Mouse (Mus musculus) embryonic facial prominence, embryonic 10.5 days (tissue): ENCODE data around the gene Olfr366. TPM values are rescaled to one million over a fixed set of nuclear protein-coding genes. Genes with fewer than 3 reads are reported as not detected.
"Not testable (repeated sequence)": the region's sequence is repeated elsewhere in the genome, so short reads cannot be mapped to it uniquely, and the experiment has no call there.

Experiments
- DNase-seq: peaks from one replicate; pipeline ENCODE4 v3.0.0-alpha.2; 2017; ENCODE audit warnings: low spot score
- H3K27ac ChIP-seq: fragments of 300-500 bp; sonication (generic); replicated peaks from 2 replicates; pipeline ENCODE4 v1.5.1; 2016; ENCODE audit warnings: mild to moderate bottlenecking
- H3K27me3 ChIP-seq: fragments of 300-500 bp; sonication (generic); replicated peaks from 2 replicates; pipeline ENCODE4 v1.6.1; 2016; ENCODE audit warnings: low read depth, mild to moderate bottlenecking; ENCODE audit not compliant: poor library complexity, severe bottlenecking
- H3K36me3 ChIP-seq: fragments of 300-500 bp; sonication (generic); replicated peaks from 2 replicates; pipeline ENCODE4 v1.6.1; 2016; ENCODE audit warnings: mild to moderate bottlenecking, moderate library complexity
- H3K4me1 ChIP-seq: fragments of 300-500 bp; sonication (generic); 2 replicates; pipeline ENCODE4 v1.6.1; 2016
- H3K4me3 ChIP-seq: fragments of 300-500 bp; sonication (generic); 2 replicates; pipeline ENCODE4 v1.5.1; 2016; ENCODE audit warnings: mild to moderate bottlenecking, moderate library complexity
- H3K9me3 ChIP-seq: fragments of 300-500 bp; sonication (generic); 2 replicates; pipeline ENCODE4 v1.6.1; 2016; ENCODE audit warnings: mild to moderate bottlenecking
- WGBS: fragments of 180-500 bp; shearing (Covaris S2); methylation state at CpG from one replicate; pipeline ENCODE4 v1.1.7; 2016; 5-methylcytosine and 5-hydroxymethylcytosine counted together
- polyA plus RNA-seq: library from polyadenylated mRNA; unstranded; fragments of >200 nt; fragmentation: Nextera tagmentation; extraction: Ambion mirVana; gene quantifications from 2 replicates; pipeline ENCODE4 v1.2.1, GENCODE M21; 2016

Gene Olfr366
- polyA plus RNA-seq = not detected in 2 replicates

DNA sequence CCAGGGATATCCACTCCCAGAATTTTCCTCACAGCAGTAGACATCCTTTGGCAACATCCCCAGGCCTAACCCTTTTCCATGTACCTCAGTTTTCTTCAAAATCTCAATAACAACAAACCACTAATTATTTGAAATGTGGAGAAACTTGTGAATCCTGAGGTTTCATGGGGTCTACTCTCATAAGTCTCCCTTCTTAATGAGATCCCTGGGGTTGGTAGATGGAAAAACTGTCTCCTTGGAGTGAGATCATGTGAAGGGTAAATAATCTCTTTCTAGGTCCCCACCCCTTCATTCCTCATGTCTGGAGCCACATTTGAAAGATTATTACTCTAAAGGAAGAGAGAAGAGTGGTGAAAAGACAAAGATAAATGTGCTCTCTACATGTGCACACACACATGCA lies at the start of gene Olfr366:
Gene Olfr366, plus strand, starts transcription at position 301 of the 400 bp plus-strand sequence.
- Histone ChIP-seq H3K27ac (no peak within 1 kb of the TSS), H3K27me3 (no peaks in the 10 kb centered on the region)
- no peak for DNase-seq

DNA sequence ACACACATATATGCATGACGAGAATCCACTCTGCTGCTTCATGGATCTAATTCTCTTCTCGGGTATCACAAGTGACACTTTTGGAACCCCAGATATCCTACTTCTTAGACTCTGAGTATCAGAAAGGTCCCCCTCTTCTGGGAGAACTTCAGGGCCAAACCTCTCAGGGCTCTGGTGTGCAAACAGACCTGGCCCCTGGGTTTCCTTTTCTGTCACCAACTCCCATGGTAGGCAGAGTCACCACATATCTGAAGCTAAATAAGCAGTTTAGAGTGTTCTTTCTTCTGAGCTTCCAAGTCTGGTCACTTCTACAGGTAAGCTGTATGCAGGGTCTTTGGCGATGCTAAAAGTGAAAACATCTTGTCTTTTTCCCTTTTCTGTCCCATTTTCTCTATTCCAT lies 23.5 kb upstream of the Olfr366 start, which contains the start of gene Olfr365:
Gene Olfr365, plus strand, starts transcription at position 301 of the 400 bp plus-strand sequence.
- Histone ChIP-seq H3K36me3 (no peaks in the 10 kb centered on the region), H3K27me3 (no peaks in the 10 kb centered on the region), H3K4me3 (no peak within 1 kb of the TSS), H3K9me3 (peaks cover 6% of the 10 kb centered on the region; the same call in 1 of the 2 replicates), H3K27ac (no peak within 1 kb of the TSS), H3K4me1 (no peaks in the 10 kb centered on the region)
- 76% methylated on average over 3 of the region's 3 CpGs for WGBS
- DNase-seq = no peak

More for the DNA sequence above, at the start of gene Olfr366:
- Histone ChIP-seq H3K9me3 (peaks cover 25% of the 10 kb centered on the region; the same call in 1 of the 2 replicates), H3K4me1 (no peaks in the 10 kb centered on the region), H3K4me3 (no peak within 1 kb of the TSS), H3K36me3 (no peaks in the 10 kb centered on the region)

DNA sequence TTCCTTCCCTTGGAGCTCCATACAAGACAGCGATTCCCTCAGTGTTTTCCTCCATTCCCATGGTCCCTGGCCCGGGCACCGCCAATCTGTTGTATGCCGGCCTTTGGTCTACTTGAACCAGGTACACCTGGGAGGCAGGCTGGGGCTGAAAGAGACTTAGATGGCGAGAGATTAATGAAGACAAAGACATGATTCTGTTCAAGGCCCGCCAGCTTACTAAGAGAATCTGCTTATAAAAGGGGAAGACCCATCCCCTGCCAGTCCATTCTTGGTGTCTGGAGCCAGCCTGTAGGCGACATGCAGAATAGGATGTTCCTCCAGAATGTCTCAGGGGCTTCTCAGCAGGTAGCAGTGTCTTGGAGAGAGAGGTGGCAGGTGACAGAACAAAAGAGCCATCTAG lies 50.4 kb downstream of the Olfr366 start:
- peaks cover 18% of the 10 kb centered on the region; the same call in 1 of the 2 replicates for H3K9me3 ChIP-seq
- WGBS = 82% methylated on average over 7 of the region's 7 CpGs
- not testable (repeated sequence) for DNase-seq, H3K4me1 ChIP-seq, H3K4me3 ChIP-seq, H3K27ac ChIP-seq, H3K27me3 ChIP-seq, H3K36me3 ChIP-seq

Other genes with a start within 250 kb of the Olfr366 start
- gene Olfr357, start 217.7 kb upstream of the Olfr366 start, polyA plus RNA-seq = not detected in 2 replicates
- not detected in 2 replicates for gene Olfr358, start 202.2 kb upstream of the Olfr366 start, polyA plus RNA-seq
- not detected in 2 replicates for gene Olfr360, start 145.8 kb upstream of the Olfr366 start, polyA plus RNA-seq
- gene Olfr361, start 122.3 kb upstream of the Olfr366 start, polyA plus RNA-seq = not detected in 2 replicates
- gene Olfr362, start 93.7 kb upstream of the Olfr366 start, polyA plus RNA-seq = not detected in 2 replicates
- gene Olfr364-ps1, start 72.3 kb upstream of the Olfr366 start, polyA plus RNA-seq = not detected in 2 replicates
- not detected in 2 replicates for gene Olfr365, start 23.4 kb upstream of the Olfr366 start, polyA plus RNA-seq
- gene Olfr368, start 114.9 kb downstream of the Olfr366 start, polyA plus RNA-seq = not detected in 2 replicates
- 51.3 and 51.6 TPM in 2 replicates for gene Pdcl, start 147.8 kb downstream of the Olfr366 start, polyA plus RNA-seq
- 18.9 and 20.1 TPM in 2 replicates for gene Rc3h2, start 211.3 kb downstream of the Olfr366 start, polyA plus RNA-seq
- gene Zbtb26, start 231.6 kb downstream of the Olfr366 start, polyA plus RNA-seq = 10.3 and 12.1 TPM in 2 replicates
- gene Zbtb6, start 231.6 kb downstream of the Olfr366 start, polyA plus RNA-seq = 5.5 and 6.2 TPM in 2 replicates
- gene Rabgap1, start 231.7 kb downstream of the Olfr366 start, polyA plus RNA-seq = 45.4 and 47.8 TPM in 2 replicates